19 mouse cellular contexts compared by ENCODE assay signal in genomic region chr10:117274645-117275044, GRCm38 (mm10). TPM values are rescaled to one million over a fixed set of nuclear protein-coding genes. Genes with fewer than 3 reads are reported as not detected.
ATAC-seq lines count a peak whose summit lies in the region.
"Had no signal": no experiment of that assay in that cellular context is flagged by ENCODE, and none has a peak within 500 bp of the region (broad histone marks: within the 10 kb centered on the region; RNA-seq: fewer than 3 reads in every experiment).

No protein-coding gene starts in this region.

- peak; percentile 97 for ATAC-seq in common myeloid progenitor, adult 5-6 weeks (replicated peaks; ENCODE audit: low read depth, poor library complexity, severe bottlenecking)
- peak; percentile 85 for ATAC-seq in granulocyte monocyte progenitor cell, adult 5-6 weeks (replicated peaks; ENCODE audit: poor library complexity, severe bottlenecking)
- ATAC-seq in hematopoietic stem cell, adult 5-6 weeks (replicated peaks in 1 of 2; ENCODE audit: insufficient read depth in 1 of 2, low FRiP score in 2 of 2, low TSS enrichment in 1 of 2, low read depth in 1 of 2, poor library complexity in 2 of 2, severe bottlenecking in 2 of 2): peak; percentile 89 to 95
- ATAC-seq in megakaryocyte, adult 5-6 weeks (ENCODE audit: poor library complexity, severe bottlenecking): peak; percentile 45
- peak; percentile 89 for ATAC-seq in megakaryocyte progenitor cell, adult 5-6 weeks (replicated peaks; ENCODE audit: poor library complexity)
- ATAC-seq in megakaryocyte-erythroid progenitor cell, adult 5-6 weeks (replicated peaks; ENCODE audit: low FRiP score, low TSS enrichment, poor library complexity, severe bottlenecking): peak; percentile 86
- ATAC-seq in monocyte, adult 5-6 weeks (replicated peaks; ENCODE audit: insufficient number of reproducible peaks, low FRiP score, low TSS enrichment, poor library complexity, severe bottlenecking): peak; percentile 51; the same call in 1 of the 2 replicates
- peak; percentile 58; the same call in 1 of the 2 replicates for ATAC-seq in neutrophil, adult 5-6 weeks (ENCODE audit: extremely low read depth, insufficient number of reproducible peaks, low FRiP score, poor library complexity, severe bottlenecking)

RNA-seq across cellular contexts. Expression of gene Lyz2, which starts 7.5 kb away (rescaled TPM):
- 252 and 262 TPM in 2 replicates for total RNA-seq in common myeloid progenitor, adult 5-6 weeks (2017)
- total RNA-seq in granulocyte monocyte progenitor cell, adult 5-6 weeks (2014; fragmentation: Nextera tagmentation): 190 and 288 TPM in 2 replicates
- 714 and 744 TPM in 2 replicates for total RNA-seq in granulocyte monocyte progenitor cell, adult 5-6 weeks (2017)
- 718 and 1,972 TPM in 2 replicates for total RNA-seq in hematopoietic stem cell, adult 5-6 weeks (2017)
- 25,165 and 27,808 TPM in 2 replicates for total RNA-seq in megakaryocyte, adult 5-6 weeks (2015)
- total RNA-seq in megakaryocyte, adult 5-6 weeks (2017): 22,947 and 27,911 TPM in 2 replicates
- 545 and 765 TPM in 2 replicates for total RNA-seq in megakaryocyte progenitor cell, adult 5-6 weeks (2015)
- total RNA-seq in megakaryocyte progenitor cell, adult 5-6 weeks (2017): 600 and 820 TPM in 2 replicates
- 0.92 and 84.9 TPM in 2 replicates for total RNA-seq in megakaryocyte-erythroid progenitor cell, adult 5-6 weeks (2014; fragmentation: Nextera tagmentation)
- total RNA-seq in megakaryocyte-erythroid progenitor cell, adult 5-6 weeks (2017): 45.1 and 63.4 TPM in 2 replicates
- total RNA-seq in monocyte, adult 5-6 weeks (2017): 6,968 to 13,798 TPM (median 13,210 TPM) in 3 replicates
- 2,637 and 2,768 TPM in 2 replicates for total RNA-seq in neutrophil, adult 5-6 weeks (2017)
- total RNA-seq: MEL had no signal

RNA-seq across cellular contexts. Expression of gene Lyz1, which starts 18.0 kb away (rescaled TPM):
- not detected in 2 replicates for total RNA-seq in common myeloid progenitor, adult 5-6 weeks (2017)
- not detected in 2 replicates for total RNA-seq in granulocyte monocyte progenitor cell, adult 5-6 weeks (2014; fragmentation: Nextera tagmentation)
- 0.22 and 0.41 TPM in 2 replicates for total RNA-seq in granulocyte monocyte progenitor cell, adult 5-6 weeks (2017)
- total RNA-seq in hematopoietic stem cell, adult 5-6 weeks (2017): 0.44 TPM in 1 of 2 replicates, not detected in the other
- 10.3 and 15.7 TPM in 2 replicates for total RNA-seq in megakaryocyte, adult 5-6 weeks (2015)
- 9.5 and 10.7 TPM in 2 replicates for total RNA-seq in megakaryocyte, adult 5-6 weeks (2017)
- not detected in 2 replicates for total RNA-seq in megakaryocyte progenitor cell, adult 5-6 weeks (2015)
- total RNA-seq in megakaryocyte progenitor cell, adult 5-6 weeks (2017): 0.33 TPM in 1 of 2 replicates, not detected in the other
- not detected in 2 replicates for total RNA-seq in megakaryocyte-erythroid progenitor cell, adult 5-6 weeks (2014; fragmentation: Nextera tagmentation)
- not detected in 2 replicates for total RNA-seq in megakaryocyte-erythroid progenitor cell, adult 5-6 weeks (2017)
- total RNA-seq in monocyte, adult 5-6 weeks (2017): 19.1 to 44.2 TPM (median 37.4 TPM) in 3 replicates
- 1.6 and 3.5 TPM in 2 replicates for total RNA-seq in neutrophil, adult 5-6 weeks (2017)
- total RNA-seq: CH12.LX, ES-E14, MEL had no signal

RNA-seq across cellular contexts. Expression of gene 9530003J23Rik, which starts 36.1 kb away (rescaled TPM):
- total RNA-seq in common myeloid progenitor, adult 5-6 weeks (2017): not detected in 2 replicates
- total RNA-seq in granulocyte monocyte progenitor cell, adult 5-6 weeks (2014; fragmentation: Nextera tagmentation): not detected in 2 replicates
- total RNA-seq in granulocyte monocyte progenitor cell, adult 5-6 weeks (2017): not detected in 2 replicates
- total RNA-seq in hematopoietic stem cell, adult 5-6 weeks (2017): not detected in 2 replicates
- total RNA-seq in megakaryocyte, adult 5-6 weeks (2015): not detected in 2 replicates
- not detected in 2 replicates for total RNA-seq in megakaryocyte, adult 5-6 weeks (2017)
- not detected in 2 replicates for total RNA-seq in megakaryocyte progenitor cell, adult 5-6 weeks (2015)
- not detected in 2 replicates for total RNA-seq in megakaryocyte progenitor cell, adult 5-6 weeks (2017)
- total RNA-seq in megakaryocyte-erythroid progenitor cell, adult 5-6 weeks (2014; fragmentation: Nextera tagmentation): not detected in 2 replicates
- total RNA-seq in megakaryocyte-erythroid progenitor cell, adult 5-6 weeks (2017): not detected in 2 replicates
- total RNA-seq in monocyte, adult 5-6 weeks (2017): not detected in 3 replicates
- total RNA-seq in neutrophil, adult 5-6 weeks (2017): not detected in 2 replicates
- total RNA-seq: adrenal gland, adult 18-20 months; adrenal gland, adult 2 months; adrenal gland, adult 8-10 months; adrenal gland, postnatal 10 days; adrenal gland, postnatal 14 days; adrenal gland, postnatal 25 days; adrenal gland, postnatal 36 days; adrenal gland, postnatal 4 days; CH12.LX; ES-E14; MEL had no signal

RNA-seq across cellular contexts. Expression of gene Yeats4, which starts 50.3 kb away (rescaled TPM):
- total RNA-seq in common myeloid progenitor, adult 5-6 weeks (2017): 174 and 192 TPM in 2 replicates
- 54.8 and 84.5 TPM in 2 replicates for total RNA-seq in granulocyte monocyte progenitor cell, adult 5-6 weeks (2014; fragmentation: Nextera tagmentation)
- 94.3 and 101 TPM in 2 replicates for total RNA-seq in granulocyte monocyte progenitor cell, adult 5-6 weeks (2017)
- 116 and 171 TPM in 2 replicates for total RNA-seq in hematopoietic stem cell, adult 5-6 weeks (2017)
- 73.3 and 84.2 TPM in 2 replicates for total RNA-seq in megakaryocyte, adult 5-6 weeks (2015)
- total RNA-seq in megakaryocyte, adult 5-6 weeks (2017): 96.5 and 100 TPM in 2 replicates
- total RNA-seq in megakaryocyte progenitor cell, adult 5-6 weeks (2015): 67.5 and 68.1 TPM in 2 replicates
- 109 and 137 TPM in 2 replicates for total RNA-seq in megakaryocyte progenitor cell, adult 5-6 weeks (2017)
- total RNA-seq in megakaryocyte-erythroid progenitor cell, adult 5-6 weeks (2014; fragmentation: Nextera tagmentation): 65.0 and 70.8 TPM in 2 replicates
- 113 and 125 TPM in 2 replicates for total RNA-seq in megakaryocyte-erythroid progenitor cell, adult 5-6 weeks (2017)
- total RNA-seq in monocyte, adult 5-6 weeks (2017): 75.3 to 119 TPM (median 109 TPM) in 3 replicates
- total RNA-seq in neutrophil, adult 5-6 weeks (2017): 80.4 and 111 TPM in 2 replicates

Comparison
In these comparisons a context has a peak if more than half of its experiments do, and no peak if none do; other contexts are left out.
1. Peak in every context shown above with its lines: ATAC-seq.
2. ATAC-seq: peak in every context shown above with its lines; median percentile 97 in common myeloid progenitor, adult 5-6 weeks; 92 in hematopoietic stem cell, adult 5-6 weeks; 89 in megakaryocyte progenitor cell, adult 5-6 weeks; 86 in megakaryocyte-erythroid progenitor cell, adult 5-6 weeks; 85 in granulocyte monocyte progenitor cell, adult 5-6 weeks; 58 in neutrophil, adult 5-6 weeks; 51 in monocyte, adult 5-6 weeks; 45 in megakaryocyte, adult 5-6 weeks.